In genomic region chr1:52864220-52864619, GRCm38 (mm10) we compare ENCODE assay signal across 27 mouse cellular contexts. TPM values are rescaled to one million over a fixed set of nuclear protein-coding genes. Genes with fewer than 3 reads are reported as not detected.
DNase-seq lines count a peak whose midpoint lies in the region; ATAC-seq and TF ChIP-seq lines count a peak whose summit lies in the region.
"Had no signal": no experiment of that assay in that cellular context is flagged by ENCODE, and none has a peak within 500 bp of the region (broad histone marks: within the 10 kb centered on the region; RNA-seq: fewer than 3 reads in every experiment).

No protein-coding gene starts in this region.

- H3K27me3 ChIP-seq in CH12.LX (replicated peaks): no peaks in the 10 kb centered on the region
- no peaks in the 10 kb centered on the region for H3K27me3 ChIP-seq in hindbrain, embryonic 13.5 days
- H3K27me3 ChIP-seq in forebrain, embryonic 12.5 days: no peaks in the 10 kb centered on the region
- H3K27me3 ChIP-seq: embryonic facial prominence, embryonic 13.5 days; embryonic facial prominence, embryonic 15.5 days; forebrain, embryonic 13.5 days; forebrain, embryonic 15.5 days; Patski had no signal

- no peak for TF ChIP-seq CTCF in CH12.LX (conservative IDR thresholded peaks at IDR 0.05 in 1 of 2, IDR thresholded peaks at IDR 0.05 in 1 of 2; ENCODE audit: low read depth in 2 of 2, low read length in 2 of 2)

- H3K36me3 ChIP-seq in CH12.LX (replicated peaks in 1 of 2; ENCODE audit: control insufficient read depth in 1 of 2, insufficient read depth in 1 of 2, low read length in 1 of 2): peaks cover 8 to 31% of the 10 kb centered on the region in 2 experiments
- peaks cover 25% of the 10 kb centered on the region for H3K36me3 ChIP-seq in hindbrain, embryonic 13.5 days
- no peaks in the 10 kb centered on the region for H3K36me3 ChIP-seq in forebrain, embryonic 12.5 days (replicated peaks)
- H3K36me3 ChIP-seq: forebrain, embryonic 10.5 days; forebrain, embryonic 15.5 days had no signal

- dilution Hi-C loops in CH12.LX (cut with MboI; ENCODE audit: extremely low pct_ligation_motif_present, extremely low pct_unique_long_range_greater_than_20kb, low sequenced_read_pairs): no loop called here

- no peak overlapping the region for H3K9ac ChIP-seq in CH12.LX (ENCODE audit: insufficient read depth, low read depth)
- no peak overlapping the region for H3K9ac ChIP-seq in hindbrain, embryonic 13.5 days
- no peak overlapping the region for H3K9ac ChIP-seq in forebrain, embryonic 12.5 days
- H3K9ac ChIP-seq: embryonic facial prominence, embryonic 13.5 days; embryonic facial prominence, embryonic 15.5 days; forebrain, embryonic 13.5 days; forebrain, embryonic 15.5 days; forebrain, postnatal 0 days had no signal

- no peak overlapping the region for H3K4me2 ChIP-seq in CH12.LX (ENCODE audit: insufficient read depth, low read depth, poor library complexity, severe bottlenecking)
- H3K4me2 ChIP-seq in hindbrain, embryonic 13.5 days: no peak overlapping the region
- no peak overlapping the region for H3K4me2 ChIP-seq in forebrain, embryonic 12.5 days
- H3K4me2 ChIP-seq: embryonic facial prominence, embryonic 13.5 days; embryonic facial prominence, embryonic 15.5 days; forebrain, embryonic 13.5 days; forebrain, embryonic 15.5 days had no signal

- H3K4me3 ChIP-seq in CH12.LX (replicated peaks in 1 of 3; ENCODE audit: low read depth in 2 of 3, low read length in 2 of 3, poor library complexity in 1 of 3): no peak overlapping the region
- H3K4me3 ChIP-seq in brown adipose tissue, adult 24 weeks (ENCODE audit: insufficient read depth, low read depth, low read length): no peak overlapping the region
- no peak overlapping the region for H3K4me3 ChIP-seq in hindbrain, embryonic 13.5 days
- no peak overlapping the region for H3K4me3 ChIP-seq in forebrain, embryonic 12.5 days (replicated peaks)
- H3K4me3 ChIP-seq: embryonic facial prominence, embryonic 13.5 days; embryonic facial prominence, embryonic 15.5 days; erythroblast, embryonic 14.5 days; forebrain, embryonic 10.5 days; forebrain, embryonic 13.5 days; forebrain, embryonic 15.5 days had no signal

- DNase-seq in CH12.LX (ENCODE audit: extremely low read depth): peak; percentile 30
- DNase-seq in R1 (ENCODE audit: low read depth, low spot score): peak; percentile 56
- DNase-seq in heart, postnatal 25 days (ENCODE audit: low spot score): no peak
- no peak for DNase-seq in heart, postnatal 36 days
- DNase-seq: adrenal gland, adult 8-10 months; adrenal gland, postnatal 14 days; adrenal gland, postnatal 36 days; cerebellum, adult 11 months; cerebellum, adult 18-20 months; cerebellum, adult 8-10 months; cerebellum, adult 9-11 months; cerebellum, postnatal 14 days; cerebellum, postnatal 36 days; embryo, embryonic 11 days; forebrain, postnatal 0 days had no signal

- no peak for ATAC-seq in hindbrain, embryonic 13.5 days (ENCODE audit: low FRiP score)
- no peak for ATAC-seq in forebrain, embryonic 12.5 days (ENCODE audit: low FRiP score)
- ATAC-seq: activated CD4-positive, CD25-positive, alpha-beta regulatory T cell, adult 4 months; forebrain, embryonic 13.5 days; forebrain, embryonic 15.5 days; forebrain, postnatal 0 days; Patski had no signal

- peaks cover 10 to 19% of the 10 kb centered on the region in 2 experiments for H3K4me1 ChIP-seq in CH12.LX (ENCODE audit: control insufficient read depth in 1 of 2, insufficient read depth in 2 of 2)
- H3K4me1 ChIP-seq in brown adipose tissue, adult 24 weeks (ENCODE audit: control insufficient read depth, insufficient read depth, insufficient read length, low read length): no peaks in the 10 kb centered on the region
- H3K4me1 ChIP-seq in hindbrain, embryonic 13.5 days (replicated peaks): no peaks in the 10 kb centered on the region
- H3K4me1 ChIP-seq in forebrain, embryonic 12.5 days: no peaks in the 10 kb centered on the region
- H3K4me1 ChIP-seq: embryonic facial prominence, embryonic 13.5 days; embryonic facial prominence, embryonic 15.5 days; forebrain, embryonic 10.5 days; forebrain, embryonic 13.5 days; forebrain, embryonic 15.5 days had no signal

- in situ Hi-C loops in CH12.LX (cut with MboI; ENCODE audit: low pct_ligation_motif_present, low pct_unique_long_range_greater_than_20kb, low sequenced_read_pairs): loop anchor here (25.0 kb wide), 1 partner anchor 227 kb away; the partner anchor contains the start of gene Nemp2

- TF ChIP-seq EP300 in CH12.LX (IDR thresholded peaks at IDR 0.05; ENCODE audit: low read length): 0 out of 2 replicates have a peak, but pooled peaks have one; percentile 20

- no peak overlapping the region for H3K27ac ChIP-seq in CH12.LX (ENCODE audit: insufficient read depth, low read depth)
- peak overlapping the region; percentile 3; the same call in 1 of the 2 replicates for H3K27ac ChIP-seq in brown adipose tissue, adult 24 weeks (replicated peaks; ENCODE audit: low read depth, low read length)
- H3K27ac ChIP-seq in hindbrain, embryonic 13.5 days: no peak overlapping the region
- H3K27ac ChIP-seq in forebrain, embryonic 12.5 days: no peak overlapping the region
- H3K27ac ChIP-seq: embryonic facial prominence, embryonic 13.5 days; embryonic facial prominence, embryonic 15.5 days; forebrain, embryonic 10.5 days; forebrain, embryonic 13.5 days; forebrain, embryonic 15.5 days had no signal

- TF ChIP-seq POLR2A in CH12.LX (IDR thresholded peaks at IDR 0.05; ENCODE audit: low read depth, low read length): no peak

- no peaks in the 10 kb centered on the region for H3K9me3 ChIP-seq in CH12.LX (replicated peaks; ENCODE audit: low read length)
- H3K9me3 ChIP-seq in hindbrain, embryonic 13.5 days: no peaks in the 10 kb centered on the region
- no peaks in the 10 kb centered on the region for H3K9me3 ChIP-seq in forebrain, embryonic 12.5 days
- H3K9me3 ChIP-seq: embryonic facial prominence, embryonic 13.5 days; embryonic facial prominence, embryonic 15.5 days; forebrain, embryonic 10.5 days; forebrain, embryonic 13.5 days; forebrain, embryonic 15.5 days; G1E had no signal

- no peak for TF ChIP-seq RAD21 in CH12.LX (IDR thresholded peaks at IDR 0.05; ENCODE audit: low read depth, low read length)

- H3K79me2 ChIP-seq in CH12.LX (replicated peaks; ENCODE audit: control insufficient read depth, extremely low read depth, insufficient read depth, poor library complexity, severe bottlenecking): no peaks in the 10 kb centered on the region

- intact Hi-C loops in heart, postnatal 25 days (cut with DNase I): no loop called here
- intact Hi-C loops in heart, postnatal 36 days (cut with DNase I): no loop called here

- 96% methylated on average over 1 of the region's 1 CpGs for WGBS in hindbrain, embryonic 13.5 days
- WGBS in forebrain, embryonic 12.5 days: 87% methylated on average over 1 of the region's 1 CpGs

TF ChIP-seq in CH12.LX, 34 proteins besides CTCF, POLR2A, EP300 and RAD21:
- TF ChIP-seq HCFC1 (IDR thresholded peaks at IDR 0.05; ENCODE audit: low read depth, low read length) (no peak), POLR2AphosphoS2 (IDR thresholded peaks at IDR 0.05; ENCODE audit: low read depth, low read length) (no peak), KAT2A (IDR thresholded peaks at IDR 0.05; ENCODE audit: insufficient replicate concordance, low read length) (no peak), NRF1 (IDR thresholded peaks at IDR 0.05; ENCODE audit: low read depth, low read length) (no peak), MAX (IDR thresholded peaks at IDR 0.05; ENCODE audit: low read length) (no peak), TBP (conservative IDR thresholded peaks at IDR 0.05; ENCODE audit: low read depth, low read length) (no peak), SMC3 (IDR thresholded peaks at IDR 0.05; ENCODE audit: low read depth, low read length) (no peak), SIN3A (IDR thresholded peaks at IDR 0.05; ENCODE audit: low read length) (no peak), UBTF (IDR thresholded peaks at IDR 0.05; ENCODE audit: low read depth, low read length) (no peak), USF2 (conservative IDR thresholded peaks at IDR 0.05; ENCODE audit: low read depth, low read length) (no peak), ETS1 (conservative IDR thresholded peaks at IDR 0.05; ENCODE audit: low read depth, low read length) (no peak), GABPA (IDR thresholded peaks at IDR 0.05; ENCODE audit: insufficient replicate concordance, low read depth, low read length) (no peak)

RNA-seq across cellular contexts. Expression of gene Hibch, which starts 19.5 kb away (rescaled TPM):
- total RNA-seq in CH12.LX (2012; rRNA removed): 14.5 and 17.1 TPM in 2 replicates
- 31.9 and 32.3 TPM in 2 replicates for total RNA-seq in CH12.LX (2014; rRNA removed)
- polyA plus RNA-seq in CH12.LX (2012; ENCODE audit: insufficient read length, low read depth): 20.6 and 32.1 TPM in 2 replicates
- polyA plus RNA-seq in brown adipose tissue, adult 24 weeks (2012; ENCODE audit: insufficient read depth, insufficient read length, missing spikeins): 379 and 385 TPM in 2 replicates
- 34.1 and 35.9 TPM in 2 replicates for polyA plus RNA-seq in hindbrain, embryonic 13.5 days (2015; fragmentation: Nextera tagmentation; extraction: Ambion mirVana)
- total RNA-seq in heart, postnatal 25 days (2021): 10 to 100 TPM; 78.7 to 87.6 TPM
- polyA plus RNA-seq in forebrain, embryonic 12.5 days (2016; fragmentation: Nextera tagmentation; extraction: Ambion mirVana): 22.8 and 23.6 TPM in 2 replicates
- 10 to 100 TPM; 77.8 to 88.4 TPM for total RNA-seq in heart, postnatal 36 days (2021)

RNA-seq across cellular contexts. Expression of gene Inpp1, which starts 46.7 kb away (rescaled TPM):
- total RNA-seq in CH12.LX (2012; rRNA removed): 13.6 and 14.8 TPM in 2 replicates
- 10.0 and 13.0 TPM in 2 replicates for total RNA-seq in CH12.LX (2014; rRNA removed)
- 9.2 and 10.5 TPM in 2 replicates for polyA plus RNA-seq in CH12.LX (2012; ENCODE audit: insufficient read length, low read depth)
- 8.8 and 9.1 TPM in 2 replicates for polyA plus RNA-seq in brown adipose tissue, adult 24 weeks (2012; ENCODE audit: insufficient read depth, insufficient read length, missing spikeins)
- 23.9 and 30.7 TPM in 2 replicates for polyA plus RNA-seq in hindbrain, embryonic 13.5 days (2015; fragmentation: Nextera tagmentation; extraction: Ambion mirVana)
- 10 to 100 TPM; 15.6 to 17.9 TPM for total RNA-seq in heart, postnatal 25 days (2021)
- 12.0 and 13.2 TPM in 2 replicates for polyA plus RNA-seq in forebrain, embryonic 12.5 days (2016; fragmentation: Nextera tagmentation; extraction: Ambion mirVana)
- total RNA-seq in heart, postnatal 36 days (2021): 10 to 100 TPM; 17.4 to 17.7 TPM
- polyA plus RNA-seq: G1E had no signal

Comparison
In these comparisons a context has a peak if more than half of its experiments do, and no peak if none do; other contexts are left out.
1. DNase-seq: peak in CH12.LX (single experiment) and R1 (single experiment); none in heart, postnatal 25 days (single experiment) and heart, postnatal 36 days (0 of 2).
2. RNA of gene Hibch, which starts 19.5 kb away (polyA plus RNA-seq): 379 to 385 TPM in brown adipose tissue, adult 24 weeks; 34.1 to 35.9 TPM in hindbrain, embryonic 13.5 days, 22.8 to 23.6 TPM in forebrain, embryonic 12.5 days and 20.6 to 32.1 TPM in CH12.LX; every median in the first group is over 10 times any median in the second.